Mouse (Mus musculus) midbrain, embryonic 13.5 days (tissue): ENCODE results near the gene Plcd4. TPM values are rescaled to one million over a fixed set of nuclear protein-coding genes. Genes with fewer than 3 reads are reported as not detected.

Source experiments
- ATAC-seq: fragments of 200-750 bp; cut with Nextera tagmentation; 2 replicates; pipeline ENCODE4 v1.8.0; 2017; ENCODE audit warnings: mild to moderate bottlenecking, moderate TSS enrichment, moderate library complexity
- H3K27ac ChIP-seq: fragments of 300-500 bp; sonication (generic); 2 replicates; pipeline ENCODE4 v1.5.1; 2015; ENCODE audit warnings: inconsistent platforms, mild to moderate bottlenecking, moderate library complexity
- H3K27me3 ChIP-seq: fragments of 300-500 bp; sonication (generic); 2 replicates; pipeline ENCODE4 v1.6.1; 2015; ENCODE audit warnings: mild to moderate bottlenecking, inconsistent platforms
- H3K36me3 ChIP-seq: fragments of 300-500 bp; sonication (generic); 2 replicates; pipeline ENCODE4 v1.6.1; 2015; ENCODE audit warnings: mild to moderate bottlenecking, inconsistent platforms
- H3K4me1 ChIP-seq: fragments of 300-500 bp; sonication (generic); replicated peaks from 2 replicates; pipeline ENCODE4 v1.6.1; 2015; ENCODE audit warnings: inconsistent platforms
- H3K4me2 ChIP-seq: fragments of 300-500 bp; sonication (generic); replicated peaks from 2 replicates; pipeline ENCODE4 v1.6.1; 2015; ENCODE audit warnings: moderate library complexity, mild to moderate bottlenecking, inconsistent platforms
- H3K4me3 ChIP-seq: fragments of 300-500 bp; sonication (generic); replicated peaks from 2 replicates; pipeline ENCODE4 v1.5.1; 2015; ENCODE audit warnings: mild to moderate bottlenecking, inconsistent platforms
- H3K9ac ChIP-seq: fragments of 300-500 bp; sonication (generic); replicated peaks from 2 replicates; pipeline ENCODE4 v1.6.1; 2015; ENCODE audit warnings: mild to moderate bottlenecking, inconsistent platforms
- H3K9me3 ChIP-seq: fragments of 300-500 bp; sonication (generic); 2 replicates; pipeline ENCODE4 v1.6.1; 2016; ENCODE audit warnings: mild to moderate bottlenecking, inconsistent platforms
- WGBS: fragments of 180-500 bp; shearing (Covaris S2); methylation state at CpG from one replicate; pipeline ENCODE4 v1.1.7; 2015; 5-methylcytosine and 5-hydroxymethylcytosine counted together
- polyA plus RNA-seq: library from polyadenylated mRNA; unstranded; fragments of >200 nt; fragmentation: Nextera tagmentation; extraction: Ambion mirVana; gene quantifications from 2 replicates; pipeline ENCODE4 v1.2.1, GENCODE M21; 2015

Plcd4 gene
- polyA plus RNA-seq, 1 experiment from 2014 or later: 2.9 TPM

- Histone ChIP-seq H3K27me3 (no peaks in the 10 kb centered on the region), H3K27ac (no peak within 1 kb of the TSS), H3K4me1 (peaks cover 13% of the 10 kb centered on the region), H3K36me3 (no peaks in the 10 kb centered on the region), H3K4me3 (no peak within 1 kb of the TSS), H3K9ac (no peak within 1 kb of the TSS), H3K9me3 (no peaks in the 10 kb centered on the region), H3K4me2 (0 out of 2 replicates have a peak within 1 kb of the TSS, but pooled peaks have one; percentile 36)
- no peak for ATAC-seq
- 26% methylated on average over 4 of the region's 4 CpGs for WGBS
Observed at GRCm38 (mm10) chr1:74544184-74544583, 1.5 kb downstream of the Plcd4 start, which contains the start of gene Usp37. Gene Usp37, minus strand, starts transcription at chr1:74544284.

DNA sequence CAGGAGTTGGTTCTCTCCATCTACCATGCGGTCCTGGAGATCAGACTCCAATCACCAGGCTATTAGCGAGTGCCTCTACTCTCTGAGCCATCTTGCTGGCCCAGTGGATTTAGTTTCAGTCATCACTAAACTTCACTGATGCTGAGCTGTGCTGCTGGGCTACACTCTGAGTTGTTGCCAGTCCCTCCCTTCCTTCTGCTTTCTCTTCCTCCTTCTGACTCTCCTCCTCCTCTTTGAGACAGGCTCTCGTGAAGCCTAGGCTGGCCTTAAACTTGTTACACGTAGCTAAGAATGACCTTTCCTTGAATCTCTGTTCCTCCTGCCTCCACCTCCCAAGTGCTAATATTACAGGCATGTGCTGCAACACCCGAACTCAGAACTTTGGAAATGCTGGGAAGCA is 16.4 kb downstream of the Plcd4 start:
- no peak for ATAC-seq
- Histone ChIP-seq H3K4me3 (no peak overlapping the region), H3K9ac (no peak overlapping the region), H3K4me2 (no peak overlapping the region), H3K36me3 (peaks cover 7% of the 10 kb centered on the region), H3K4me1 (no peaks in the 10 kb centered on the region), H3K9me3 (no peaks in the 10 kb centered on the region), H3K27me3 (no peaks in the 10 kb centered on the region), H3K27ac (no peak overlapping the region)
- WGBS: 83% methylated on average over 5 of the region's 5 CpGs

DNA sequence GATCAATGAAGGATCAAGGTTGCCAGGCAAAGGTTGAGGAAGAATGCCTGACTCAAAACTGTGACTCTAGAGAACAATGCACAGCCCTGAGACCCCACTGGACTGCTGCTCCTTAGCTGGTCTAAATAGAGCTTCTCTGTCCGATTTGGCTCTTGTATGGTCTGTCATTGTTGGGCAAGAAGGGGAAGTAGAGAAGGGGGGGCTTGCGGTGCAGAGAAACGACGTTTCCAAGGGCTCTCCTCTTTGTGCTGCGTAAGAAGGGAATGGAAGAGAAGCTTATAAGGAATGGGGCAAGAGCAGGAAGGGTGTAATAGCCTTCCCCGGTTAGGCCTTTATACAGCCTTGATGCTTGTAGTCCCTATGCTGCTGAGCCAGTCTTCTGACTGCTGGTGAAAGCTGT is 23.1 kb downstream of the Plcd4 start:
- 58% methylated on average over 6 of the region's 6 CpGs for WGBS
- no peak overlapping the region for H3K9ac ChIP-seq
- no peaks in the 10 kb centered on the region for H3K9me3 ChIP-seq
- no peaks in the 10 kb centered on the region for H3K27me3 ChIP-seq
- peaks cover 70% of the 10 kb centered on the region for H3K36me3 ChIP-seq
- H3K27ac ChIP-seq: no peak overlapping the region
- H3K4me3 ChIP-seq: no peak overlapping the region
- no peak overlapping the region for H3K4me2 ChIP-seq
- ATAC-seq: no peak
- H3K4me1 ChIP-seq: no peaks in the 10 kb centered on the region

DNA sequence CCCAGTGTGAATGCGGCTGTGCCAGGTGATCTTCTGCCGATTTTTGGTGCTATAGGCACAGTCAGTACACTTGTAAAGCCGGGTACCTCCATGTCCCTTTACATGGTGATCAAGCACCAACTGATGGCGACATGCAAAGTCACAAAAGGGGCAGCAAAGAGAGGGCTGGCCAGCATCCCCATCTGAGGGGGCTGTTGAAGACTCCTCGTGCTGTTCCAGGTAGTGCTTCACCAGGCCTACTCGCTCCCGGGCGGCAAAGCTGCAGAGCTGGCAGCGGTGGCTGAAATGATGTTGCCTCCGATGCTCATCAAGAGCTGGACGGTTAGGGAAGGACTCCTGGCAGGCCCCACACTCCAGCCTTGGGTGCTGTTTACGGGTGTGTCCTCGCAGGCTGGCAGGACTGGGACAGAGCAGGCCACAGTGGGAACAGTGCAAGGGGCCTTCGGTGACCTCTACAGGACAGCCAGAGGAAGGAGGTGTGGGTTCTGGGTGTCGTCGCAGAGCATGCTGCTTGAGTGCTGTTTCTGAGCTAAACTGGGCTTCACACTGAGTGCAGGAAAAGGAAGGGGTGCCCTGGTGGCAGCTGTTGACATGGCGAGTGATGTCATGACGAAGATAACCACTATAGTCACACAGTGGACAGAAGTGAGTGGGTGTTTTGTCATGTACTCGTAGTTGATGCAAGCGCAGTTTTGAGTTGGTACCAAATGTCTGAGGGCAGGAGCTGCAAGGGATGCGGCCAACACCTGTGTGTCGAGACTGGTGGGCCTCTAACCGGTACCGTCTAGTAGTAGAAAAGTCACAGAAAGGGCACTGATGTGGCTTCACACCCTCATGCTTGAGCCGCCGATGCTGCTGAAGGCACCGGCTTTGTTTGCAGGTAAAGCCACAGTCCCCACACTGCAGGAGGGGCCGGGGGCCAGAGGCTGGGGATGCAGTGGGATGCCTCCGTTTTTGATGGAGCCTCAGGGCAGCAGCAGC is 27.3 kb downstream of the Plcd4 start:
- Histone ChIP-seq H3K4me3 (no peak overlapping the region), H3K27ac (no peak overlapping the region), H3K4me2 (no peak overlapping the region), H3K36me3 (peaks cover 95% of the 10 kb centered on the region), H3K9me3 (no peaks in the 10 kb centered on the region), H3K9ac (no peak overlapping the region), H3K27me3 (no peaks in the 10 kb centered on the region), H3K4me1 (no peaks in the 10 kb centered on the region)
- no peak for ATAC-seq
- 93% methylated on average over 29 of the region's 29 CpGs for WGBS

- H3K4me3 ChIP-seq: no peak overlapping the region
Observed at GRCm38 (mm10) chr1:74582621-74583020, 39.9 kb downstream of the Plcd4 start.

GRCm38 (mm10) chr1:74584616-74585398 is 42.1 kb downstream of the Plcd4 start:
- H3K27ac ChIP-seq: no peak overlapping the region
- H3K36me3 ChIP-seq: peaks cover 19% of the 10 kb centered on the region
- WGBS: 98% methylated on average over 3 of the region's 3 CpGs
- H3K9me3 ChIP-seq: no peaks in the 10 kb centered on the region
- H3K9ac ChIP-seq: 0 out of 2 replicates have a peak overlapping the region, but pooled peaks have one; percentile 36
- H3K4me3 ChIP-seq: no peak overlapping the region
- peaks cover 31% of the 10 kb centered on the region for H3K4me1 ChIP-seq
- no peaks in the 10 kb centered on the region for H3K27me3 ChIP-seq
- ATAC-seq: no peak
- H3K4me2 ChIP-seq: no peak overlapping the region

More at GRCm38 (mm10) chr1:74582621-74583020, 39.9 kb downstream of the Plcd4 start:
- peaks cover 39% of the 10 kb centered on the region for H3K36me3 ChIP-seq
- H3K9ac ChIP-seq: no peak overlapping the region
- ATAC-seq: no peak
- no peak overlapping the region for H3K4me2 ChIP-seq
- H3K9me3 ChIP-seq: no peaks in the 10 kb centered on the region
- 77% methylated on average over 3 of the region's 3 CpGs for WGBS
- H3K4me1 ChIP-seq: peaks cover 22% of the 10 kb centered on the region
- no peaks in the 10 kb centered on the region for H3K27me3 ChIP-seq
- no peak overlapping the region for H3K27ac ChIP-seq

DNA sequence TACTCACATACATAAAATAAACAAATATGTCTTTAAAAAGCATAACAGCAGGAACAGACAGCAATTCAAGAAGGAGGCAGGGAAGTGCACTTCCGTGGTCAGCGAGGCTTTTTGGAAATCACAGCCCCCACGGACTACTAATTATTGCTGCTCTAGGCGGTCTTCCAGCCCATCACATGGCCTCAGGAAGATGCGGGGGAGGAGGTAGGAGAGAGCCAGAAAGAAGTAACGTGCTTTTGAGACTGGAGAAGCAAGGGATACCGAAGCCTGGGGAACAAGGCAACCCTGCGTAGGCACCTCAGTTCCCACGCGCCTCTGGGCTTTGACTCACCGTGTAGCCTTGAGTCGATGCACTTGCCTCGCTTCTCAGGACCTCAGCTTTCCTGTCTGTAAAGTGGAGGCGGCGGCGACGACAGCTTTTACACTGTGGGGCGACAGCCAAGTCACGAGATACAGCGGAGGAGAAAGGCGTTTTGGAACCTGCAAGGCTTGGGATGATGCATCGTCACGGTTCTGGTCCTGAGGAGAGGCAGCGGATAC is 44.6 kb downstream of the Plcd4 start:
- WGBS: under 1% methylated on average over 24 of the region's 24 CpGs
- peak overlapping the region; percentile 91 for H3K4me3 ChIP-seq
- H3K9ac ChIP-seq: peak overlapping the region; percentile 92
- peak overlapping the region; percentile 94 for H3K4me2 ChIP-seq
- peaks cover 31% of the 10 kb centered on the region for H3K4me1 ChIP-seq
- H3K9me3 ChIP-seq: no peaks in the 10 kb centered on the region
- peak overlapping the region; percentile 80 for H3K27ac ChIP-seq
- peaks cover 37% of the 10 kb centered on the region for H3K36me3 ChIP-seq
- no peaks in the 10 kb centered on the region for H3K27me3 ChIP-seq
- ATAC-seq: no peak

DNA sequence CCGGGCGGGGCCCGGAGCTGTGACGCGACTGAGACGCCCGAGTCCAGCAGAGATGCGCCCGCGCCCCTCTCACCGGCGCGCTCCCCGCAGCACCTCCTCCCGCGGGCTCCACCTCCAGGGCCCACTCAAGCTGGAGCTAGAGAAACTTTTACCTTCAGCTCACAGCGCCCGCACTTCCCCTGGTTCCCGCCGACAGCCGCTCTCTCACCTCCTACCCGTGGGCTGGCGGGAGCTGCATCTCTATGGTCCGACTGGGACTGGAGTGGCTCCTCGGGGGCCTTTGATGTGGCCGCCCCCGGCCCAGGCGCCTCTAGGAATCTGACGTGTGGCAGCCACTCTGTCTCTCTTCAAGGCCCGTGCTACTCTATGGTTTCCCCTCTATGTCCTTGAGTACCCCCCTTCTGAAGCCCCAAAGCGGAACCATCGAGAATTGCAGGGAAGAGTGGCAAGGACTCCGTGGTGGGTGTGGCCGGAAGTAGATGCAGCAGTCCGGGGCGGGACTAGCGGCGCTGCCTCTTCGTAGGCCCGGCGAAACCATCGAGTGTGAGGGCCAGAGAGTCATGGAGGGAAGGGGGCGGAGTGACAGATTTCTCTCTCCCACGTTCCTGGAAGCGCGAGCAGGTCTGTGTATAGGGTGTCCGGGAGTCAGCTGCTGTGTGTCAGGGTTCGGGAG is 45.2 kb downstream of the Plcd4 start, which contains the start of the genes Zfp142 and Bcs1l:
TSS of gene Zfp142 (minus strand) at position 474 of the 673 bp plus-strand sequence.
TSS of gene Bcs1l (plus strand) at position 517 of the 673 bp plus-strand sequence.
- peak within 1 kb of the TSS; percentile 92 for H3K9ac ChIP-seq
- H3K4me2 ChIP-seq: peak within 1 kb of the TSS; percentile 94
- under 1% methylated on average over 48 of the region's 48 CpGs for WGBS
- peak within 1 kb of the TSS; percentile 91 for H3K4me3 ChIP-seq
- peaks cover 31% of the 10 kb centered on the region for H3K4me1 ChIP-seq
- no peaks in the 10 kb centered on the region for H3K9me3 ChIP-seq
- H3K36me3 ChIP-seq: peaks cover 36% of the 10 kb centered on the region
- peak within 1 kb of the TSS; percentile 80 for H3K27ac ChIP-seq
- ATAC-seq: peak; percentile 100
- H3K27me3 ChIP-seq: no peaks in the 10 kb centered on the region

GRCm38 (mm10) chr1:74594434-74594833 is 51.7 kb downstream of the Plcd4 start:
- Histone ChIP-seq H3K27ac (no peak overlapping the region), H3K27me3 (no peaks in the 10 kb centered on the region), H3K4me3 (no peak overlapping the region), H3K4me1 (no peaks in the 10 kb centered on the region), H3K9ac (no peak overlapping the region), H3K4me2 (no peak overlapping the region), H3K9me3 (no peaks in the 10 kb centered on the region), H3K36me3 (peaks cover 85% of the 10 kb centered on the region)
- 92% methylated on average over 8 of the region's 8 CpGs for WGBS
- no peak for ATAC-seq

DNA sequence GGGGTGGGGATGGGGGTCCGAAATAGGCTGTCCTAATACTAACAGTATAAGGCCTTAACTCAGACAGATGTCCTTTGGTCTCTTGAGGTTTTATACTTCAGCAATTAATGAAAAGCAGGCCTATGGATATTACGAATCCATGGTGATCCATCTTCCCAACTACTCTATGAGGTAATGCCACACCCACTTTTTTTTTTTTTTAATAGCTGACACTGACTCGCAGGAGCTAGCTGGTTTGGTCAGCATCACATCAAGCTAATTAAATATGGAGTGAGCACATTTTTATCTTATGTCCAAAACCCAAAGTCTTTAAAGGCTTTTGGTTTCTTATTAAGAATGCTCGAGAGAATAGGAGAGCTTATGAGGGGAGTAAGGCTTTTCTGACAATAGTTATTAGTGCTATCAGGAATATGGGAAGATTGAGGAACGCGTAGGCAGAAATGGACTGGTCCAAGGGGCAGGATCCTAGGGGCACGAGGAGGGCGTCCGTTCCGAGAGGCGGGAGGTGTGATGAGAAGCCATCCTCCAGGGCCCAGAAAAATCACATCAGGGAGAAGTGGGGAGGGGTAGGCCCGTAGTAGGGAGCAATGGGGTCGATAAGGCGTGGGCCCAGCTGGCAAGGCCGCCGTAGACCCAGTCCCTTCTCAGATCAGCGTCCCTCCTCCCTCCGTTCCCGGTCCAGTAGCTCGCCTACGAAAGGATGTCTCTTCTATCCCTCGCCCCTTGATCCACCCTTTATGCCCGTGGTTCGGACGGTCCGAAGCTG is 58.0 kb downstream of the Plcd4 start:
- WGBS: 9% methylated on average over 26 of the region's 26 CpGs
- Histone ChIP-seq H3K4me1 (peaks cover 20% of the 10 kb centered on the region), H3K27me3 (no peaks in the 10 kb centered on the region), H3K4me2 (peak overlapping the region; percentile 75), H3K36me3 (peaks cover 52% of the 10 kb centered on the region), H3K27ac (0 out of 2 replicates have a peak overlapping the region, but pooled peaks have one; percentile 56), H3K9me3 (no peaks in the 10 kb centered on the region), H3K9ac (peak overlapping the region; percentile 89), H3K4me3 (peak overlapping the region; percentile 94)
- ATAC-seq: peak; percentile 82
